Mouse (Mus musculus) megakaryocyte, embryonic 14.5 days (primary cell): ENCODE measurements around the gene Elf5.

Experiments used
- FLI1 ChIP-seq: IDR thresholded peaks from 2 replicates; pipeline ENCODE4 v1.6.1; 2012; ENCODE audit warnings: low read length, inconsistent platforms, mixed read lengths
- GATA1 ChIP-seq: IDR thresholded peaks from 3 replicates; pipeline ENCODE4 v1.6.1; 2012; ENCODE audit warnings: mixed read lengths, low read length, inconsistent platforms, borderline replicate concordance

DNA sequence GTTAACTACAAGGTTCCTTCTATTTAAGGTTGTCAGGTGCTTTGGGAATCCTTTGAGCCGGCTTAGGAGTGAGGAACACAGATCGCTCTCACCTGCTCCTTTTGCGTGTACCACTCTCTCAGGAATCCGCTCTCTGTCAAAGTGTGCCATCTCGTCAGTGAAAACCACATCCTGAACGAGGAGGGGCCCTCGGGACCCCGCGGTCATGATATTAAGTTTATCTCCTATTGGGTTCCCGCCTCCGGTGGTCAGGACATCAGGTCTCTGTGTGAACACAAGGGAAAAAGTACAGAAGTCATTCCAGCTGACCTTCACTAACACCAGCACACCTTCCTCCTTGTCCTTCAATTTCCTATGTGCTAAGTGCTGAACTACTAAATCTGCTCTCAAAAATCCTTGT lies 65.2 kb downstream of the Elf5 start:
- TF ChIP-seq GATA1 (no peak), FLI1 (no peak)
